Mouse (Mus musculus) embryo, embryonic 10 days (tissue): ENCODE measurements around the gene Syde2.

Experiments
- DNase-seq: peaks from one replicate; pipeline ENCODE4 v3.0.0-alpha.2; 2015; ENCODE audit warnings: low spot score

Gene Syde2

DNA sequence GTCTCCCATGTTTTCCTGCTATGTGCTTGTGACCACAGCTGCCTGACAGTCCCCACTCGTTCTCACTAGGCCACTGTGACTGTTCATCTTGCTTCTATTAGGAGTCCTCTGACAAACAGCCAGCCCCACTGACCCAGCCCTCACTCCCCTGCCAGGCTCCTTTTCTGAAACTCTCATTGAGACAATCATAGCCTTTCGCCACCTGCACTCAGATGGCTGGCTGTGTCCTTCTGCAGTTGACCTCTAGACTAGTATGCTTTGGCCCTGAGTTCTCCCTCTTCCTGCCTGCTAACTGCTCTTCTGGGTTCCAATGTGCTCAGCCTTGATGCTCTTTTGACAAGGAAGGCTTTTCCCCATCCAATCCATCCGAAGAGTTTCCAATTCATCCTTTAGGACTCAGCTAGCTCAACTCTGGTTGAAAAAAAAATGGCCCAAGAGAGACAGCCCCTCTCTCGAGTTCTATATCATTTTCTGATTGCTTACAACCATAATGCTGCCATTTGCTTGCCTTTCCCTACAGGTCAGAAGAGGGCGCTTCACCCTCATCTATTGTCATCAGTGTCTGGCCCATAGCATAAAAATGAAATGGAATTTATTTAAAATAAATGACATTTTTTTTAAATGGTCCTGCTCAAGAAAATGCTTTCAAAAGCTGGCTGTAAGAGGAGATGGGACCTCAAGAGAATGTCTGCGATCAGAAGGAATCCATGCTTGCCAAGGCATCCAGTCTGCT is 65.6 kb downstream of the Syde2 start:
- no peak for DNase-seq

DNA sequence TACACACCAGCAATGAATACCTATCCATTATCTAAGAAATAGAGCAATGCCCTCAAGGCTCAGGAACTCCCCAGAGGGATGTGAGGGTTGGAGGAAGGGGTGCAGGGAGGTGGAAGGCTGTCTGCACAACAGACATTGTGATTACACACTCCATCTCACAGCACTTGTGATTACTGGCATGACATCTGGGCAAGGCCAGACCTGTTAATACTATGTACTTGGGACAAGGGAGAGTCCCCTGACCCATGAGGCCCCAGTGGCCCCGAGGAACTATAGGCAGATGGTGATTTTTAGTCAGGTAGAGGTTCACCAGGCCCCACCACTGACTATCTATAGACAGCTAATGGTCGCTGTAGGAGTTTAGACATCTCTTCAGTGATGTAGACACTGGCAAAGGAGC is 66.2 kb downstream of the Syde2 start:
- DNase-seq, result no peak

GRCm38 (mm10) chr3:146057131-146057530 is 69.5 kb downstream of the Syde2 start:
- DNase-seq, result no peak

- peak; percentile 76 for DNase-seq
Observed at GRCm38 (mm10) chr3:146058263-146058662, 70.6 kb downstream of the Syde2 start.

GRCm38 (mm10) chr3:146059356-146059926 is 71.8 kb downstream of the Syde2 start:
- no peak for DNase-seq

- DNase-seq, result no peak
Observed at GRCm38 (mm10) chr3:146063146-146063545, 75.5 kb downstream of the Syde2 start.

DNA sequence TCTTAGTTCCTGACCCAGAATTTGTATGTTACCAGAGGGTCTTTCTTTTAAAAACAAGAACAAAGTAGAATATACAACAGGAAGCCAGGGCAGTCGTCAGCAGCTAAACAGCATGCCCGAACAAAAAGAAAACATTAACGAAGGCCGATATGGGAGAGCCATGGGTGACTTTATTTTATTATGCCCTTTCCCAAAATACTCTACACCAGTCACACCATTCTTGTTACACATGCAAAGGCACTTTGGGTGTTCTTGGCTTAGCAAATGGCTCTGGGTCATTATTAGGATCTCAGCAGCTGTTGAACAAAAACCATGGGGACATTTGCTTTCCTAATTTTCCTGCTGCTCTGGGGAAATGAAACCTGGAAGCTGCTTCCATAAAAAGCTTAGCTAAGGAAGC is 81.6 kb downstream of the Syde2 start:
- no peak for DNase-seq
